8 mouse cellular contexts compared by ENCODE assay signal in the genomic region with DNA sequence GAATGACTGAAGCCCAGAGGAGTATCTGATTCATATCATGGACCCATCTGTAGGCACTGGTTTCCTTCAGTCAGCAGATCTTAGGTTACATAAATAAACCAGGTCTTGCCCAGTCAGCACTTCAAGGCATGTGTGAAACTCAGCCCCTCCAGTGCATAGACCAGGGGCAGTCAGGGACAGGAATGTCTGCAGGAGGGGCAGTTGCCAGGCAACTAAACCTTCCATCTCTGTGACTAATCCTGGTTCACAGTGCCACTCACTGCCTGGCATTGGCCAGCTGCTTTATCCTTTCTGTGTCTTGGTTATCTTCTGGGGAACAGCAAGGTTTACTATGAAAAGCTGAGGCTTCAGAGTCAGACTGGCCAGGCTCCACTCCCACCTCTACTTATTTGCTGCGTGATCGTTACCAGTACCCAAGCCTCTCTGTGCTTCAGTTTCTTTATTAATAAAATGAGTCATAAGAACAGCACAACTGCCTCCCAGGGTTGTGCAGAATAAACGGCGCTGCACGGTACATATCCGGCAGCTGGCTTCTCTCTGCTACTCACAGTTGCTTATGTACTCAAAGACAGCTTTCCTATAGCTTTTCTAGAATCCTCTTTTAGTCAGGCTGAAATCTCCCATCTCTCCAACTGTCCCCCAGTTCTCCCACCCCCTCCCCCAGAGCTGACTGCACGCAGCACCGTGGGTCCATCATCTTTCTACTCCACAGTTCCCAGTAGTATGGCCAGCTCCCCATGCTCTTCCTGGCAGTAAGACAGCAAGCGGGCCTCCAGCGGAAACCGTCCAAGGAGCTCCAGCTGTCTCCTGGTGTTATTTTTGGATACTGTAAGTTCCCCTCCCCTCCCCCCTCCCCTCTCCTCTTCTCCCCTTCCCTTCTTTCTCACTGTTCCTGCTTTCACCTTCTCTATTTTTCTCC. TPM values are rescaled to one million over a fixed set of nuclear protein-coding genes. Genes with fewer than 3 reads are reported as not detected.
DNase-seq lines count a peak whose midpoint lies in the region; ATAC-seq and TF ChIP-seq lines count a peak whose summit lies in the region.

No protein-coding gene starts in this region.

- TF ChIP-seq CTCF in kidney, postnatal 0 days (IDR thresholded peaks at IDR 0.05; ENCODE audit: low read depth), result no peak
- TF ChIP-seq CTCF in midbrain, postnatal 0 days (IDR thresholded peaks at IDR 0.05), result no peak

- 76% methylated on average over 11 of the region's 11 CpGs for WGBS in forebrain, embryonic 10.5 days
- WGBS in forebrain, embryonic 16.5 days, result 68% methylated on average over 11 of the region's 11 CpGs
- 39% methylated on average over 11 of the region's 11 CpGs for WGBS in heart, embryonic 10.5 days
- WGBS in kidney, postnatal 0 days, result 47% methylated on average over 11 of the region's 11 CpGs
- 36% methylated on average over 11 of the region's 11 CpGs for WGBS in midbrain, postnatal 0 days

- peak overlapping the region; percentile 41; the same call in 1 of the 2 replicates for H3K27ac ChIP-seq in forebrain, embryonic 10.5 days
- no peak overlapping the region for H3K27ac ChIP-seq in forebrain, embryonic 16.5 days (ENCODE audit: low read length)
- H3K27ac ChIP-seq in heart, embryonic 10.5 days, result peak overlapping the region; percentile 72
- peak overlapping the region; percentile 72 for H3K27ac ChIP-seq in kidney, postnatal 0 days
- 0 out of 2 replicates have a peak overlapping the region, but pooled peaks have one; percentile 26 for H3K27ac ChIP-seq in midbrain, postnatal 0 days (ENCODE audit: low read depth, low read length)

- ATAC-seq in forebrain, embryonic 16.5 days, result no peak
- peak; percentile 55 for ATAC-seq in kidney, postnatal 0 days (replicated peaks; ENCODE audit: low FRiP score, low read depth)
- ATAC-seq in midbrain, postnatal 0 days (ENCODE audit: low FRiP score), result no peak

- H3K9ac ChIP-seq in forebrain, embryonic 16.5 days (replicated peaks; ENCODE audit: low read depth, low read length), result no peak overlapping the region
- no peak overlapping the region for H3K9ac ChIP-seq in kidney, postnatal 0 days (ENCODE audit: low read depth, low read length)
- no peak overlapping the region for H3K9ac ChIP-seq in midbrain, postnatal 0 days (replicated peaks; ENCODE audit: low read length, poor library complexity, severe bottlenecking)

- no peak overlapping the region for H3K4me3 ChIP-seq in forebrain, embryonic 10.5 days
- H3K4me3 ChIP-seq in forebrain, embryonic 16.5 days (replicated peaks; ENCODE audit: low read length), result no peak overlapping the region
- H3K4me3 ChIP-seq in heart, embryonic 10.5 days, result 0 out of 2 replicates have a peak overlapping the region, but pooled peaks have one; percentile 13
- no peak overlapping the region for H3K4me3 ChIP-seq in kidney, postnatal 0 days (replicated peaks; ENCODE audit: low read depth, low read length)
- no peak overlapping the region for H3K4me3 ChIP-seq in midbrain, postnatal 0 days (ENCODE audit: low read depth, low read length)

- H3K9me3 ChIP-seq in forebrain, embryonic 10.5 days, result no peaks in the 10 kb centered on the region
- H3K9me3 ChIP-seq in forebrain, embryonic 16.5 days (ENCODE audit: control insufficient read depth, low read length), result no peaks in the 10 kb centered on the region
- no peaks in the 10 kb centered on the region for H3K9me3 ChIP-seq in heart, embryonic 10.5 days
- no peaks in the 10 kb centered on the region for H3K9me3 ChIP-seq in kidney, postnatal 0 days (replicated peaks; ENCODE audit: low read length)
- no peaks in the 10 kb centered on the region for H3K9me3 ChIP-seq in midbrain, postnatal 0 days (ENCODE audit: low read length)

- H3K36me3 ChIP-seq in forebrain, embryonic 10.5 days (replicated peaks), result no peaks in the 10 kb centered on the region
- H3K36me3 ChIP-seq in forebrain, embryonic 16.5 days (ENCODE audit: control insufficient read depth, insufficient read depth), result no peaks in the 10 kb centered on the region
- no peaks in the 10 kb centered on the region for H3K36me3 ChIP-seq in heart, embryonic 10.5 days
- no peaks in the 10 kb centered on the region for H3K36me3 ChIP-seq in kidney, postnatal 0 days (ENCODE audit: insufficient read depth, low read length)
- H3K36me3 ChIP-seq in midbrain, postnatal 0 days (ENCODE audit: insufficient read depth, low read length), result no peaks in the 10 kb centered on the region

- DNase-seq in forebrain, embryonic 10.5 days (ENCODE audit: extremely low spot score, low spot score), result peak; percentile 17
- peak; percentile 77 for DNase-seq in brain, adult 2 months (ENCODE audit: low read depth, low spot score)
- no peak for DNase-seq in heart, embryonic 10.5 days (ENCODE audit: low spot score)
- peak; percentile 78 for DNase-seq in kidney, postnatal 0 days (ENCODE audit: low spot score)
- DNase-seq in midbrain, postnatal 0 days (ENCODE audit: low spot score), result peak; percentile 50
- no peak for DNase-seq in T-cell, adult 2 months (ENCODE audit: low spot score)
- DNase-seq in cerebellum, adult 9-11 months, result no peak

- H3K4me1 ChIP-seq in forebrain, embryonic 10.5 days, result peaks cover 34% of the 10 kb centered on the region
- peaks cover 13% of the 10 kb centered on the region for H3K4me1 ChIP-seq in forebrain, embryonic 16.5 days (replicated peaks; ENCODE audit: control insufficient read depth, insufficient read depth, low read length)
- H3K4me1 ChIP-seq in heart, embryonic 10.5 days, result peaks cover 42% of the 10 kb centered on the region
- peaks cover 8% of the 10 kb centered on the region for H3K4me1 ChIP-seq in kidney, postnatal 0 days (replicated peaks; ENCODE audit: insufficient read depth, low read length)
- H3K4me1 ChIP-seq in midbrain, postnatal 0 days (ENCODE audit: insufficient read depth, low read length), result peaks cover 9% of the 10 kb centered on the region; the same call in 1 of the 2 replicates

- H3K4me2 ChIP-seq in forebrain, embryonic 16.5 days (ENCODE audit: low read length), result no peak overlapping the region
- peak overlapping the region; percentile 2; the same call in 1 of the 2 replicates for H3K4me2 ChIP-seq in kidney, postnatal 0 days (ENCODE audit: low read length)
- no peak overlapping the region for H3K4me2 ChIP-seq in midbrain, postnatal 0 days (ENCODE audit: low read depth, low read length, poor library complexity, severe bottlenecking)

- no peaks in the 10 kb centered on the region for H3K27me3 ChIP-seq in forebrain, embryonic 10.5 days (ENCODE audit: poor library complexity, severe bottlenecking)
- H3K27me3 ChIP-seq in forebrain, embryonic 16.5 days (replicated peaks; ENCODE audit: control insufficient read depth, insufficient read depth, low read length), result no peaks in the 10 kb centered on the region
- peaks cover 9% of the 10 kb centered on the region; the same call in 1 of the 2 replicates for H3K27me3 ChIP-seq in heart, embryonic 10.5 days (ENCODE audit: insufficient read depth, poor library complexity, severe bottlenecking)
- H3K27me3 ChIP-seq in kidney, postnatal 0 days (ENCODE audit: insufficient read depth, low read length), result no peaks in the 10 kb centered on the region
- H3K27me3 ChIP-seq in midbrain, postnatal 0 days (ENCODE audit: insufficient read depth, low read length), result no peaks in the 10 kb centered on the region

RNA-seq across cellular contexts. Expression of a gene that starts 3.2 kb away (rescaled TPM):
- 45.0 and 46.0 TPM in 2 replicates for polyA plus RNA-seq in forebrain, embryonic 10.5 days (2016; fragmentation: Nextera tagmentation; extraction: Ambion mirVana)
- polyA plus RNA-seq in forebrain, embryonic 16.5 days (2015; fragmentation: Nextera tagmentation; extraction: Ambion mirVana), result 18.8 TPM in 2 replicates
- polyA plus RNA-seq in heart, embryonic 10.5 days (2016; fragmentation: Nextera tagmentation; extraction: Ambion mirVana), result 27.2 and 39.6 TPM in 2 replicates
- 22.9 and 23.2 TPM in 2 replicates for polyA plus RNA-seq in kidney, postnatal 0 days (2015; fragmentation: Nextera tagmentation; extraction: Ambion mirVana)
- 6.5 and 6.7 TPM in 2 replicates for total RNA-seq in midbrain, postnatal 0 days (2014; rRNA removed)
- 13.1 and 13.5 TPM in 2 replicates for polyA plus RNA-seq in midbrain, postnatal 0 days (2015; fragmentation: Nextera tagmentation; extraction: Ambion mirVana)

RNA-seq across cellular contexts. Expression of a gene that starts 15.3 kb away (rescaled TPM):
- 0.06 and 0.09 TPM in 2 replicates for polyA plus RNA-seq in forebrain, embryonic 10.5 days (2016; fragmentation: Nextera tagmentation; extraction: Ambion mirVana)
- polyA plus RNA-seq in forebrain, embryonic 16.5 days (2015; fragmentation: Nextera tagmentation; extraction: Ambion mirVana), result 0.12 and 0.13 TPM in 2 replicates
- polyA plus RNA-seq in heart, embryonic 10.5 days (2016; fragmentation: Nextera tagmentation; extraction: Ambion mirVana), result 0.19 and 0.30 TPM in 2 replicates
- polyA plus RNA-seq in kidney, postnatal 0 days (2015; fragmentation: Nextera tagmentation; extraction: Ambion mirVana), result not detected in 2 replicates
- total RNA-seq in midbrain, postnatal 0 days (2014; rRNA removed), result 1.0 and 1.4 TPM in 2 replicates
- 0.09 and 0.16 TPM in 2 replicates for polyA plus RNA-seq in midbrain, postnatal 0 days (2015; fragmentation: Nextera tagmentation; extraction: Ambion mirVana)

RNA-seq across cellular contexts. Expression of a gene that starts 22.2 kb away (rescaled TPM):
- not detected in 2 replicates for polyA plus RNA-seq in forebrain, embryonic 10.5 days (2016; fragmentation: Nextera tagmentation; extraction: Ambion mirVana)
- not detected in 2 replicates for polyA plus RNA-seq in forebrain, embryonic 16.5 days (2015; fragmentation: Nextera tagmentation; extraction: Ambion mirVana)
- polyA plus RNA-seq in heart, embryonic 10.5 days (2016; fragmentation: Nextera tagmentation; extraction: Ambion mirVana), result 0.20 TPM in 1 of 2 replicates, not detected in the other
- 0.22 and 0.45 TPM in 2 replicates for polyA plus RNA-seq in kidney, postnatal 0 days (2015; fragmentation: Nextera tagmentation; extraction: Ambion mirVana)
- not detected in 2 replicates for total RNA-seq in midbrain, postnatal 0 days (2014; rRNA removed)
- polyA plus RNA-seq in midbrain, postnatal 0 days (2015; fragmentation: Nextera tagmentation; extraction: Ambion mirVana), result not detected in 2 replicates

RNA-seq across cellular contexts. Expression of a gene that starts 31.8 kb away (rescaled TPM):
- not detected in 2 replicates for polyA plus RNA-seq in forebrain, embryonic 10.5 days (2016; fragmentation: Nextera tagmentation; extraction: Ambion mirVana)
- polyA plus RNA-seq in forebrain, embryonic 16.5 days (2015; fragmentation: Nextera tagmentation; extraction: Ambion mirVana), result 0.16 and 0.56 TPM in 2 replicates
- polyA plus RNA-seq in heart, embryonic 10.5 days (2016; fragmentation: Nextera tagmentation; extraction: Ambion mirVana), result not detected in 2 replicates
- polyA plus RNA-seq in kidney, postnatal 0 days (2015; fragmentation: Nextera tagmentation; extraction: Ambion mirVana), result not detected in 2 replicates
- 0.14 and 0.82 TPM in 2 replicates for total RNA-seq in midbrain, postnatal 0 days (2014; rRNA removed)
- polyA plus RNA-seq in midbrain, postnatal 0 days (2015; fragmentation: Nextera tagmentation; extraction: Ambion mirVana), result 0.98 and 1.4 TPM in 2 replicates

RNA-seq across cellular contexts. Expression of a gene that starts 40.8 kb away (rescaled TPM):
- 0.11 TPM in 1 of 2 replicates, not detected in the other for polyA plus RNA-seq in forebrain, embryonic 10.5 days (2016; fragmentation: Nextera tagmentation; extraction: Ambion mirVana)
- 0.51 and 0.87 TPM in 2 replicates for polyA plus RNA-seq in forebrain, embryonic 16.5 days (2015; fragmentation: Nextera tagmentation; extraction: Ambion mirVana)
- polyA plus RNA-seq in heart, embryonic 10.5 days (2016; fragmentation: Nextera tagmentation; extraction: Ambion mirVana), result not detected in 2 replicates
- polyA plus RNA-seq in kidney, postnatal 0 days (2015; fragmentation: Nextera tagmentation; extraction: Ambion mirVana), result not detected in 2 replicates
- total RNA-seq in midbrain, postnatal 0 days (2014; rRNA removed), result not detected in 2 replicates
- 0.09 TPM in 1 of 2 replicates, not detected in the other for polyA plus RNA-seq in midbrain, postnatal 0 days (2015; fragmentation: Nextera tagmentation; extraction: Ambion mirVana)

Comparison
In these comparisons a context has a peak if more than half of its experiments do, and no peak if none do; other contexts are left out.
1. DNase-seq: peak in forebrain, embryonic 10.5 days (single experiment), brain, adult 2 months (single experiment), kidney, postnatal 0 days (single experiment) and midbrain, postnatal 0 days (single experiment); none in heart, embryonic 10.5 days (single experiment), T-cell, adult 2 months (single experiment) and cerebellum, adult 9-11 months (single experiment).